Mouse (Mus musculus) induced T-regulatory cell, adult 2 months (primary cell): ENCODE measurements at regions not wholly inside any gene's neighbourhood (a gene's known extent, or its start where the extent isn't known, plus 50 kb on each side); places are given as distances from the start of the nearest gene placed in this dataset.
A peak's percentile ranks its signal among the peaks of the same experiment; 100 is the strongest.

Source experiments
- DNase-seq: peaks from one replicate; pipeline ENCODE4 v3.0.0-alpha.2; 2012; ENCODE audit warnings: low read depth

DNA sequence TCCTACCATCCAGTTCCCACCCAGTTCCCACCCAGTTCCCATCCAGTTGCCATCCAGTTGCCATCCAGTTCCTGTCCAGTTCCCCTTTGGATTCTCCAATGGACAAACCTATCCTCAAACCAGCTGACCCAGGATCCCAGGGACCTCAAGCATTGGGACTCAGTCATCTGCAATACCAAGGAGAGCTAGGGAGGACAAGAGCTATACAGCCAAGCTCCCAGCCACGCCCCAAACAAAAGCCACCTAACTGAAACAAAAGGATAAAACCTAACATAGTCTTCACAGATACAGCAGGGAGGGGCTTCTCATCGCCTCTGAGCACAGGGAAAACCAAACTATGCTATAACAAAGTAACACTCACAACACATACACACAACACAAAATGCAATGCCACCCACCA is 145.6 kb upstream of the Nfe2l3 start:
- DNase-seq, result no peak

GRCm38 (mm10) chr6:51287383-51287782 is 145.1 kb upstream of the Nfe2l3 start:
- DNase-seq, result no peak

- peak; percentile 86 for DNase-seq
Measured at GRCm38 (mm10) chr6:51287807-51288206, 144.7 kb upstream of the Nfe2l3 start.

DNA sequence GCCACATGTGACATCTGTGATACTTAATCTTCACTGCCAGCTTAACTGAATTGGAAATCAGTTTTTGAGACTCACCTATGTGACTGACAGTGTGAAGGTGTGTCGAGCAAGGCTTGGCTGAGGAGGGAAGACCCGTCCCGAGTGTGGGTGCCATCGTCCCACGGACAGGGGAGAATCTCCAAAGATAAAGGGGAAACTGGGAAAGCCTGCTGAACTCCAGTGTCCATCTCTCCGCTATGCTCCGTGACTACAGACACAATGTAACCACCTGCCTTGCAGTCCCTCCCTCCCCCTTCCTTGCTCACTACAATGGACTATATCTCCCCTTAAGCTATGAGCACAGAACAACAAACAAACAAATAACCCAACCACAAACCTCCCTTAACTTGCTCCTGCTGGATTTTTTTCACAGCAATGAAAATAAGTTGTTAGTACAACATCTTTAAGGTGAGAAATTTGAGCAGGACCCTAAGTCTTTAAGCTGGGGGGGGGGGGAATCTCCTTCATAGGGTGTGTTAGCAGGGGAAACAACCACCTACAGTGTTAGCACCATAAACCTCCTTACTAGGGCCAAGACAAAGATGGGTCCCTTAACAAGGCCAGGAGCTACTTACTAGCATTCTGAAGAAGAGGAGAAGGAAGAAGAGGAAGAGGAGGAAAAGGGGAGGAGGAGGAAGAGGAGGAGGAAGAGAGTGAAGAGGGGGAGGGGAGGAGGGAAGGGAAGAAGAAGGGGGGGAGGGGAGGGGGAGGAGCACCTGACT is 144.0 kb upstream of the Nfe2l3 start:
- peak; percentile 40 for DNase-seq

GRCm38 (mm10) chr6:51289067-51289725 is 143.3 kb upstream of the Nfe2l3 start:
- no peak for DNase-seq

GRCm38 (mm10) chr6:51300694-51301417 is 131.6 kb upstream of the Nfe2l3 start:
- no peak for DNase-seq

- no peak for DNase-seq
Measured at GRCm38 (mm10) chr6:51301831-51302230, 130.6 kb upstream of the Nfe2l3 start.

DNA sequence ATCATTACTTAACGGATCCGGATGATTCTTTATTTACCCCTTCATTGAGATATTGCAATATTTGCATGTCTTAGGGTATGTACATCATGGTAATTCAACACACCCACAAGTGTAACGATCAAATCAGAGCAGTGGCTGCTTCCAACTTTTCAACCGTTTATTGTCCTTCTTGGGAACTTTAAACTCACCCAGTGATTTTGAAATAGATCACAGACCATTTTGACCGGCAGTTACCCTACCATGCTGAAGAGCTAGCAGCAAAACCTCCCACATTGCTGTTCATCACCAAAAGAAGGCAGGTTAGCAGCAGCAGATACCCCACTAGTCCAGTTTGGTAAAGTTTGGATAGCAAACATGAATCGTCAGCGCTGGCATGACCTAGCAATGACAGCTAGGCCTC is 130.2 kb upstream of the Nfe2l3 start:
- no peak for DNase-seq

DNA sequence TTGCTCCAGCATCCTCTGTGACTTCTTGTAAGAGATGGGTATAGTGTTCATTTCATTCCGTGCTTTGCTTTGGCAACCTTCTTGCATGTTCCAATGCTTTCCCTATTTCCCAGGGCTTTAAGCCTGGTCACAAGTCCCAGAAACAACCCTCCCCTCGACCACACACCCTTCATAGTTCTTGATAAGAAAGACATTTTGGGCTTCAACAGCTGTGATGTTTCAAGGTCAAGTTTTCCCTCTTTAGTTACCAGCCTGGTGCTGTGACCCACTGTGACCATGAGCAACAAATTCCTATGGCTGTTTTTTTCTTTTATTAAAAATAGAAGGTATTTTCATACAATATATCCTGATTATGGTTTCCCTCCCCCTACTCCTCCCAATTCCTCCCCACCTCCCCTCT is 114.1 kb upstream of the Nfe2l3 start:
- no peak for DNase-seq

GRCm38 (mm10) chr6:51320019-51320418 is 112.5 kb upstream of the Nfe2l3 start:
- DNase-seq, result no peak

GRCm38 (mm10) chr6:51320676-51321419 is 111.6 kb upstream of the Nfe2l3 start:
- no peak for DNase-seq

DNA sequence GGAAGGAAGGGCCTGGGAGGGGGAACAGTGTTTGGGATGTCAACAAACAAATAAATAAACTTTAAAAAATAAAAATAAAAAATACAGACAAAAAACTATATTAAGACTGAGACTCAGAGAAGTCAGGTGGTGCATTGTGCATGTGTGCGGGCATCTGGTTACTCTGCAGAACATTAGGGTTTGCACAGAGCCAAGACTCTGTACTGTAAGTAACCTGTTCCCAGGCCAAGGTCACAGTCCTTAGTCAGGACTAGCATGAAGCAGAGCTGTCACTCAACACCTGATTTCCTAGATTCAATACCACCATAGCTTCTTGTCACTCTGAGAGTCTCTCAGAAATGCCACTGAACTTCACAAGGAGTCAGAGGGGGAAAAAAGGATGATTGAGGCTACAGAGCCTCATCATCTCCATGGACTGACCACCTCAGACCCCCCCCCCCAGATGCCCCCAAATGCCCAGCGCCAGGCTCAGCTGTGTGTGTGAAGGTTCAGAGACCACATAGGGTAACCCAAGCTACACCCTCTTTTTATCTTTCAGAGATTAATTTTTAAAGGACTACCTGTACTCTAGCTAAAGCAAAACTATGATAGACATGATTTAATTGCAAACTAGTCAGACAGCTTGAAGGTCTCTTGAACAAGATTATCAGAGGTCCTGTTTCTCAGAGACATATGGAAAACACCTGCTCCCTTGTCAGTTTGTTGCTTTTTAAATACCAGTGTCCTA is 106.2 kb upstream of the Nfe2l3 start:
- no peak for DNase-seq

DNA sequence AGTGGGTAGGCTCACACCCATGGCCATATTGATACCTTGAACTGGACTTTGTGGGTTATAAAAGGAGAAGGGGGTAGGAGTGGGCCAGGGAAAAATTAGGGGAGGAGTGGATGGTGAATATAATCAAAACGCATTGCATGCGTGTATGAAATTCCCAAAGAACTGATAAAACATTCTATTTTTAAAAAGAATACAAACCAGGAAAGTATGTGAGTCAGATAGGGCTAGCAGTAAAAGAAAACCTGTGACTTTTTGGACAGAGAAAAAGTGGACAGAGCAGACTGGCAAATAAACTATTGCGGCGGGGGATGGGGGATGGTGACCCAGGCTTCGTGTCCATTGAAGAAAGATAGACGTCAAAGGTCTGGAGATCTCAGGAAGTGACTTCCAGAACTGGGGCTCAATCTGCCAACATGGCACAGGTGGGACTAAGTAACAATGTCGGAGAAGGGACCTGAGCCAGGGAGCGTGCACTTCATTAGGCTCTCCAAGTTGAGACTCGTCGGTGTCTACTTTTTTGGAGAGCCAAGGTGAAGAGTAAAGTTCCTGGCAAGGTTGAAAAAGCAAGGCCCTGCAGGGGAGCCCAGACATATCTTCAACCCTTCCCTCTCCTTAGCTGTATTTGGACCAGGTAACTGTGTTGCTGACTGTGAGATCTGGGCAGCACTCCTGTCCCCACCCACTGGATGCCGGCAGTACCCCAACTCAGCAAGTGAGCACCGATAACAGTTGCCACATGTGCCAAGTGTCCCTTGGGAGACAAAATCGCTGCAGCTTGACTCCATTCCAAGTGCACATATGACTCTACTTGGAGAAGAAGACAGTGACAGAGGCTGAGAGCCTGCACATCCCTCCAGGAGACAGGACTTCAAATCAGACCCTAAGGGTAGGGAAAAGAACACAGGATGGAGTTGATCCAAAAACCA is 103.1 kb upstream of the Nfe2l3 start:
- DNase-seq, result no peak

DNA sequence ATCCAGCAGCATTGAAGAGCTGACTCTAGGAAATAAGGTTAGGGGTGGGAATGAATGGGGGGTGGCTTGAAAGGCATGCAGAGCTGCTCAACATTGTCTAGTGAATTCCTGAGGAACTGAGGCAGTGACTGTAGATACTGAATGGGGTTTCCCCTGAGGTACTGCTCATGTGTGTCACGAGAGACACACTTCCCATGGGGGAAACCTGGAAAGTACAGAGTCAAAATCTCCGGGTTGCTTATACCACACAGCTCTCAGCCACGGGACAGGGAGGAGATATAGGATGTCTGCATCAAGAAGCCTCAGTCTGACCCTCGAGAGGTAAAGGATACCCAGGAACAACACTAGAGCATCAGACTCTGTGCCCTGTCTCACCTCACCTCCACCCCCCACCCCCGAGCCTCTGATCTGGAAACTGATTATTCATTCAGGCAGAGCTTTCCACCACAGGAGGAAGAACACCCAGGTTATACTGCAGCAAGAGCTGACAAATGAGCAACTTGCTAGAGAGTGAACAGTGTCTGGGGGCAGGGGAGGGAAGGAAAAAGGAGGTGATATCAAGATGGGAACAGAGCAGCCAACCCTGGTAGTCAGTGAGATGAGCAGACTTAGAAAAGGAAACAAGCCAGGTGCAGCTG is 102.3 kb upstream of the Nfe2l3 start:
- peak; percentile 35 for DNase-seq

DNA sequence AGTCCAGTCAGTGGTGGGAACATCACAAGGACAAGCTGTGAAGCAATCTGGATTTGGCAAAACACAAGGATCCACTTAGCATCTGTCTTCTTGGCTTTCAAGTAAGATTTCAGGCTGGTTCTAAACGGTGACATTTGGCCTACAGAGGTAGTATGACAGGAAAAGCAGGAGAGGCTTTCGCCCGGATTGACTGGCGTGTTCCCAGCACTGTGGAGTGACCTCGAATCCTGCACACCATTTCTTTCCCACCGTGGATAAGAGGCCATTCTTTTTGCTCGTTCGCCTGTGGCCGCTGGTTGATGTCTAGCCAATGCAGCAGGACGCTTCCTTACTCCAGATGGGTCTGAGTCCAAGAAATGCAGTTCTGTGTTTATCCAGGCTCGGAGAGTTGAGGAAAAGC is 99.6 kb upstream of the Nfe2l3 start:
- DNase-seq, result no peak

GRCm38 (mm10) chr6:51333722-51334360 is 98.6 kb upstream of the Nfe2l3 start:
- DNase-seq, result no peak

DNA sequence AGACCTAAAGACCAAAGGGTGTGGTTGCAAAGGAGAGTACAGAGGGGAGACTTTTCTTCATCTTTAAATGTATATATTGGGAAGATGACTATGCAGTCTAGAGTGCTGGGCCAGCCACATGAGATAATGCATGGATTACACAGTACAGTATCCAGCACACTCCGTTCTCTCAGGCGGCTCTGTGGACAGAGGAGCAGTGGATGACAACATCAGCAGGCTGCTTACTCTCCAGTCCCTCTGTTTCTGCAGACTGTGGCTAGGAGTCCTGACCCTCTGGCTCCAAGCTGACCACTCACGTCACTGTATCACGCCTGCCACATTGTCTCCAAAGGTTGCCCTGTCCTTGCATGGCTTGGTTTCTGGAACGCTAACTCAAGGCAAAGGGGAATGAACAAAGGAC is 97.2 kb upstream of the Nfe2l3 start:
- DNase-seq, result no peak

DNA sequence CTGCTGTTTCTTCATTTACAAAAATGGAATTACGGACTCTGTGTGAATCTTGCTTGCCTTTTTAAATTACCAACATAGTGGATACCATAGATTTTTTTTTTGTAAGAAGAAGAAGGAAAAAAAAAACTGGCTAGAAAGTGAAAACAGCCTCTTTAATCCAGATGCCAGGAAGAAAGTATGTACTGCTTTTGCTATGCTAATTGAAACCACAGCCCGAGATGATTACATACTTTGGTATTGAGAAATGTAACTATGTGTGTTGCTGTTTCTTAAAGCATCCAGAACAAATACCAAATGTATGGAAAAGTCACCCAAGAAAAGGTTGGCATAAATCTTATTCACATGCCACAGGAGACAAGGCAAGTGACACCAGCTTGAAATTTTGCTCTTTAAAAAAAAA is 93.2 kb upstream of the Nfe2l3 start:
- DNase-seq, result no peak

DNA sequence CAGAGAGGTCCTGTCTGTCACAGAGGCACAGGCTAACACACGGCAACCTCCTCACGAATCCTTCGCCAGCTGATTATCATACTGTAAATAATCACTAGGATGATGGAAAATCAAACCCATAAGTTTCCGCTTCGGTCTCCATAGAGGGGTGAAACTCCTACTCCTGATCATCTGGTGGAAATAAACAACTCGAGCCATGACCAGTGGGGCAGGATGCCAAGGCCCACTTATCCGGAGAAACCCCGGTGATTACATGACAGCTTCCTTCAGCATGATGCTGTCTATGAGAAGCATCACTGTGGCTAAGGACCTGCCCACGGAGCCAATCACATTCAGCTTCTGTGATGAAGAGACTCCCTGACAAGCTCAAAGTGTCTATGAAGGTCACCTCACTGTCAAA is 84.7 kb upstream of the Nfe2l3 start:
- DNase-seq, result no peak

GRCm38 (mm10) chr6:51349771-51350170 is 82.7 kb upstream of the Nfe2l3 start:
- no peak for DNase-seq
